Mouse (Mus musculus) right cerebral cortex, adult 18-20 months (tissue): ENCODE measurements at regions not wholly inside any gene's neighbourhood (a gene's known extent, or its start where the extent isn't known, plus 50 kb on each side); places are given as distances from the start of the nearest gene placed in this dataset.
"Not testable (repeated sequence)": the region's sequence is repeated elsewhere in the genome, so short reads cannot be mapped to it uniquely, and the experiment has no call there.

ENCODE experiments used
- DNase-seq: peaks from one replicate; pipeline ENCODE4 v3.0.0; 2022; ENCODE audit warnings: mixed read lengths

- no peak for DNase-seq
Measured at GRCm38 (mm10) chr16:42517321-42517720, 176.9 kb upstream of the Gap43 start.

- no peak for DNase-seq
Measured at GRCm38 (mm10) chr16:42515929-42516328, 175.5 kb upstream of the Gap43 start.

DNA sequence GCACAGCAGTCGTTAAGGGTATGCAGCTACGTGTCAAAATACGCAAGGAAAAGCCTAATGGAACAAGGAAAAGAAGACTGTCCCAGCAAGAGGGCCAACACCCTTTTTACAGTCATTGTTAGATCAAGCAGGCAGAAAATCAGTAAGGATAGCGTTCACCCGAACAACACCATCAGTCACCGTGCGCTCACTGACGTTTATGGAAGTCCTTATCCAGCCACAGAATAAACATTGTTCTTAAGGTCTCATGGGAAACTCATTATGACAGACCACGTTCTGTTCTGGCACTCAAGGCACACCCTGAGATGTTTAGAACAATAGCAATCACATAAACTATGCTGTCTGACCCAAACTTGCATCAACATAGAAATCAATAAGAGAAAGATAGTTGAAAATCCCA lies 164.7 kb upstream of the Gap43 start:
- no peak for DNase-seq

GRCm38 (mm10) chr16:42501713-42502112 lies 161.3 kb upstream of the Gap43 start:
- no peak for DNase-seq

GRCm38 (mm10) chr16:42501109-42501508 lies 160.7 kb upstream of the Gap43 start:
- DNase-seq: not testable (repeated sequence)

DNA sequence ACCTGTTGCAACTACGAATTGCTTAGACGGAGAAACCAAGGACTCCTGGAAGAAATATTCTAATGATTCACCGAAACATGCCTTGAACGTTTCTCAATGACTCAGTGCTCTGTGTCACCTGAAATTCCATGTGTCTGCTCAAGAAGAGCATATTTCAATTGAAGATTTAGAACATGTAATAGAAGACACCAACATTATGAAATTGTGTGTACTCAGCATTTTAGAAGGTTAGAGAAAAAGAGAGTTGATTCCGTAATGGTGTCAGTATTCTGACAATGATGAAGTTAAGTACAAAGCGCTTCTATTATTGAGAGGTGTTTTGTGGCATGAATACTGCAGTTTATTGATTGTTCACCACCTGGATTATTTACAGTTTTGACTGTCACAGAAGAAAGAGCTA lies 159.1 kb upstream of the Gap43 start:
- DNase-seq: no peak

- no peak for DNase-seq
Measured at GRCm38 (mm10) chr16:42498368-42498767, 157.9 kb upstream of the Gap43 start.

DNA sequence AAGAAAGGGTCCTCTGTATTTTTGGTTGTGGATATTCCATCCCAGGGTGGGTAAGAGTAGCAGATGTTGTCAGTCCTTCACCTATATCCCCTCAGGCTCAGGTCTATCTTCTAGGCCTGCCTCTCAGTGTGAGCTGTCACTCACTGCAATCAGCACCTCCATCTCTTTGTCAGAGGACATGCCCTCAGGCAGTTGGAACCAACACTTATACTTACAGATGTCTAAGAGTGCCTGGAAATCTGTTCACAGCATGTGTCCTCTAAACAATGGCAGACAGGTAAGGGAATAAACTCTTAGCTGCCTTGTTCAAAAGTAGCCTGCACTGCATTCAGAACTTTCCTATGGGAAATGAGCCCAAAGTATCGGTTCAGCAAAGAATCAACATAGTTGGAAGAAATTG lies 153.1 kb upstream of the Gap43 start:
- DNase-seq: no peak

DNA sequence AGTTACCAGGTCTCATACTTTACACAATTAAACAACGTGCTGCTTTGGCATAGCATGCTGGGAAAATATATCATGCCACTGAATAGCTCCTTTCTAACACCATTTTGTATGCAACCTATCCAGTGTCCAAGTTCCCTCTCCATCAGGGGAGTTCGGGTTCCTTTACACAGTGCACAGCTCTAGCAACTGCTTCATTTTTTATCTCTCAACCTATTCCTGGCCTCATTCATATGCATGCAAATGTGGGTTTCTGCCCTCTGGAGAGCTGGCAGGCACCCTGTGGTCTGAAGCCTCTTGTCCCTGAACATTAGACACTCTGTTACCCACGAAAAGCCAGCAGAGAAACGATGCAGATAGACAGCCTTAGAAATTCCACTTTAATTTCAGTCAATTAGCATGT lies 148.3 kb upstream of the Gap43 start:
- no peak for DNase-seq

DNA sequence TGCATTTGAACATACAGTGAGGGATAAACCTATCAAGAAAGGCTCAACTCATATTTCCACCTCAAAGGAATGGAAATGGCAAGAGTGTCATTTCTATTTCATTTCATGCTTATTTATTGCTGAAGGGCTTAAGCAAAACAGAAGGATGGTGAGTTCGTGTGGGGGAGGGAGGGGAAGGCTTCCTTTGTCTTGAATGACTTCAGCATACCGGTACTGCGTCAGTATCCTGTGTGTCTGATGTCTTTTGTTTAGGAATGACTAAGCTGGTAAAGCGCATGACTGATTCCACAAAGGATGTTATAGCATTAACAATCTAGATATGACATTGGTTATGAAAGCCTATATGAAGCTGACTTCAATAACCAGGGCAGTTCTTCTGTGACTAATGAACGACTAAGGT lies 139.5 kb upstream of the Gap43 start:
- DNase-seq: no peak

DNA sequence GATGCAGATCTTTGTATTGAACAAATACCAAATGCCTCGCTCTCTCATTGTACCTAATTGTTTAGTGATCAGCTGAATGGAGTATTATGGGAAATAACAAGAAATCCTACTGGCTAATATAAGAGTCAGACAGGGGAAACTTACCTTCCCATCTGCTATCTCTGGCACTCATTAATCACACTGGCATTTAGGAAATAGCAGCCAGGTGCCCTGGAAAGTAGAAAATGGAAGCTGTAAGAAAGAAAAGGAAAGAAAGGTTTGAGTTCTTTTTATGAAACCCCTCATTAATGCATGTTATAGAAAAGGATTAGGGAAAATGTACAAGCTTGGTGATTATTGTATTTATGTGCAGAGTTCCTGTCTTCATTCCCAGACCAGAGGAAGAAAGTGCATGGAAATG lies 126.5 kb upstream of the Gap43 start:
- DNase-seq: no peak

GRCm38 (mm10) chr16:42456335-42456984 lies 116.0 kb upstream of the Gap43 start:
- DNase-seq: no peak

DNA sequence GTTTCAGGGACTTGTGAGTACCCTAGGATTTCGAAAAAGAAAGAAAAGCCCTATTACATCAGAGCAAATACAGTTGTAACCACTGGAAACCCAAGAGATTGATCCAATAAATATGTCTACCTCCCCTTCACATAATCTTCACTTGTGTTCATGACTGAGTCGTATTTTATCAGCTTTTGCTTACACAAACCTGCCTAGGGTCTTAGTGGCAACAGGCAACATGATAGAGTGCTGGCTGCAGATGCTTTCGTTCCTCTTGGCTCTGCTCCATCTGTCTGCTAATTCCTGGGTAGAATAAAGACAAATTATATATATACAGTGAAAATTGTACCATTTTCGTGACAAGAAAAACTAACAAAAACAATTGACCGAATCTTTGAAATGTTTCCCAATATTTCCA lies 112.9 kb upstream of the Gap43 start:
- no peak for DNase-seq

- no peak for DNase-seq
Measured at GRCm38 (mm10) chr16:42449840-42450444, 109.5 kb upstream of the Gap43 start.

GRCm38 (mm10) chr16:42444863-42445423 lies 104.5 kb upstream of the Gap43 start:
- peak; percentile 49 for DNase-seq

DNA sequence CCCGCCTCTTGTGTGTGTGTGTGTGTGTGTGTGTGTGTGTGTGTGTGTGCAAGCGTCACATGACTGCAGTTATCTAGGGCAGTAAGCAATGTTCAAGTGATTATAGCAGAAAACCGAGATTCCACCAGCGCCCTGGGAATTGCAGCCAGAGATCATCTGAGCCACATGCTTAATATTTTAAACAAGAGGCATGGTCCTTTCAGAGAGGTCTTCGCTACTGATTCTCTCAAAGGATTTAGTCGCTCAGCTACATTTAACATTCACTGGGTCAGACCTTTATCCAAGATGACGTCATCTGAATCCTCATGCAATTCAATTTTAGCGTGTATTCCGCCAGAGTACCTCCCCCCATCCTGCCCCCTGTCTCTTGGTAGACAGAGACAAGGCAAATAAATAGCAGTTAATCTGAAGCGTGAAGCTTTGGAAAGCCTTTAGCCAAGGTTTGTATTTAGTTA lies 104.0 kb upstream of the Gap43 start:
- peak; percentile 15 for DNase-seq

DNA sequence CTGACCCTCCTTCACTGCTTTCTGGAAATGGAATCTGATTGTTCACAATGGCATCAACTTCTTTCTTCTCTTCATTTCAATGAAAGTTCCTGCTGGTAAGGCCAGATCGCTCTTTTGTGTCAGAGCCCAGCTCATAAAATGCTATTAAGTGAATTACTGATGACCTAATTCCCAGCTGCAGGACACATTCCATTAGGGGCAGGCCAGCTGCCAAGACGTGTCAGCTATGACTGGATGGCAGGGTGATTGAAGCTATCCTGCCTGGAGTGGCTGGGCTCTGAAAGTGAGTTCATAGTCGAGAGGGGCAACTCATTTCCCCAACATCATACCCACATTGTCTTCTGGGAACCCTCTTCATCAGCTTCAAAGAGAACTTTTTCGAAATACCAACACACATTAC lies 100.4 kb upstream of the Gap43 start:
- no peak for DNase-seq

- DNase-seq: no peak
Measured at GRCm38 (mm10) chr16:42431529-42431928, 91.1 kb upstream of the Gap43 start.

DNA sequence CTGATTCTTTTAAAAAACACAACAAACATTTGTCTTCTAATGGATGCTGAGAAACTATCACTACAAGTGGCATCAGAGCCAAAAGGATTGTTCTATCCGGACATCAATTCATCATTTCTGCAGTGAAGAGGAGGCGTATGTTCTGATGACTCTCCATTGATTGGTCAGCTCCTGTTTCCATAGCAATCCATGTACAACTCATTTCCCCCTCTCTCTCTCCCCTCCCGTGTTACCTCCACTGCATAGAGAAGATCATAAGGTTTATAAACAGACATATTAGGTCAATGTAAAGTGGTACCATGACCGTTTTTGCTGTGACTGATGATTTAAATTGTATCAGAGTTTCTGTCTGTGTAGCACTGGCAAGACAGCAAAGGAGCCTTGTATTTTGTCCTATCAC lies 76.2 kb upstream of the Gap43 start:
- DNase-seq: no peak

DNA sequence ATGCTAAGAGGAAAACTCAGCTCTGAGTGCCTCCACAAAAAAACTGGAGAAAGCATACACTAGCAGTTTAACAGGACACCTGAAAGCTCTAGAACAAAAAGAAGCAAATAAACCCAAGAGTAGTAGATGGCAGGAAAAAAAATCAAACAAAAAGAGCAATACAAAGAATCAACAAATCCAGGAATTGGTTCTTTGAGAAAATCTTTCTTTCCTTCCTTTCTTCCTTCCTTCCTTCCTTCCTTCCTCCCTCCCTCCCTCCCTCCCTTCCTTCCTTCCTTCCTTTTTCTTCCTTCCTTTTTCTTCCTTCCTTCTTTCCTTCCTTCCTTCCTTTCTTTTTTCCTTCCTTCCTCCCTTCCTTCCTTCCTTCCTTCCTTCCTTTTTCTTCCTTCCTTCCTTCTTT lies 71.6 kb upstream of the Gap43 start:
- DNase-seq: not testable (repeated sequence)

DNA sequence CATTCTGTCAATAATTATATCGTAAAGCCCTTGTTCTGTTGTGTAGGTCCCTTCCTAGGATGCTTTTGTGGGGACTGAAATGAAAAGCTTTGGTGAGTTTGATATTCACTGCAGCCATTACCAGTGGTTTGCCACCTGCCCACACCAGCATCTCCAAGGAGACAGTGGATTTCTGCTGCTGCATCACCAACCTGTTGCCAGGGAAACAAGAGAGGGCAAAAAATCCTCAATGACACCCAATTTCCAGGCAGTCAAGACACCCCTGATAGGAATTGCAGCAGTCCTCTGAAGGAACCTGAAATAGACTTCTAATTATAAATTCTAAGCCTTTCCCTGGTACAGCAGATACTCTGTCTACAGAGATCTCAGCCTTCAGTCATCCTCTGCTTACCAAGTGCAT lies 56.1 kb upstream of the Gap43 start:
- DNase-seq: peak; percentile 30
